Mouse (Mus musculus) liver, postnatal 0 days (tissue): ENCODE measurements around the gene Cyb561a3.

ENCODE experiments used
- CTCF ChIP-seq: sonication (generic); IDR thresholded peaks from 2 replicates; pipeline ENCODE4 v1.5.1; 2016; ENCODE audit warnings: antibody characterized with exemption, low read depth
- EP300 ChIP-seq: IDR thresholded peaks from 2 replicates; pipeline ENCODE4 v1.6.1; 2016; ENCODE audit warnings: antibody characterized with exemption, low read depth, mild to moderate bottlenecking

DNA sequence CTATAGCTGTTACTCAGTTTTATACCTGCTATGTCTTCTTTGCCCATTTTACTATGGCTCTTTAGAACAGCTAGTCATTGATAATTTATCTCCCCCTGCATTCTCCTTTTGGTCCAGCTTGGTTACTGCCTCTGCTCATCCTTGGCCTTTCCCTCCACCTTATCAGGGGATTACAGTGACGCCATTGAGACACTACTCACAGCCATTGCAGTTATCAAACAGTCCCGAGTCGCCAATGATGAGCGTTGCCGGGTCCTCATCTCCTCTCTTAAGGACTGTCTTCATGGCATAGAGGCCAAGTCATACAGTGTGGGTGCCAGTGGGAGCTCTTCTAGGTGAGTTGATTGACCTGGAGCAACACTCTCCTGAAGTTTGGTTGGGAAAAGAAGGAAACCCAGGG lies 37.5 kb upstream of the Cyb561a3 start:
- no peak for TF ChIP-seq CTCF
- TF ChIP-seq EP300 = no peak
